In genomic region chr4:108300266-108300665, GRCm38 (mm10) we compare ENCODE assay signal across 8 mouse cellular contexts. TPM values are rescaled to one million over a fixed set of nuclear protein-coding genes. Genes with fewer than 3 reads are reported as not detected.
DNase-seq lines count a peak whose midpoint lies in the region; ATAC-seq and TF ChIP-seq lines count a peak whose summit lies in the region.

No protein-coding gene starts in this region.

- WGBS in kidney, adult 2 months: under 1% methylated on average over 14 of the region's 14 CpGs
- under 1% methylated on average over 14 of the region's 14 CpGs for WGBS in midbrain, postnatal 0 days

- H3K4me1 ChIP-seq in kidney, adult 2 months (ENCODE audit: control insufficient read depth, insufficient read depth, low read length): peaks cover 7% of the 10 kb centered on the region
- H3K4me1 ChIP-seq in MEL (ENCODE audit: control insufficient read depth in 1 of 2, insufficient read depth in 2 of 2, low read length in 2 of 2): peaks cover 5 to 14% of the 10 kb centered on the region in 2 experiments; a peak in 3 of 4 replicates
- H3K4me1 ChIP-seq in embryonic fibroblast, embryonic 13.5 days (ENCODE audit: control insufficient read depth, insufficient read depth, low read length): peaks cover 5% of the 10 kb centered on the region
- peaks cover 5% of the 10 kb centered on the region; the same call in 1 of the 2 replicates for H3K4me1 ChIP-seq in midbrain, postnatal 0 days (ENCODE audit: insufficient read depth, low read length)

- peak; percentile 9 for DNase-seq in kidney, adult 2 months
- no peak for DNase-seq in kidney, adult 9 months
- peak; percentile 59 for DNase-seq in MEL (ENCODE audit: low read depth, low spot score)
- peak; percentile 48 for DNase-seq in kidney, postnatal 10 days
- peak; percentile 12 for DNase-seq in midbrain, postnatal 0 days (ENCODE audit: low spot score)
- DNase-seq in yolk sac, embryonic 10.5 days (ENCODE audit: low spot score): no peak
- no peak for DNase-seq in layer of hippocampus, adult 9-10 months (ENCODE audit: low spot score)

- H3K27ac ChIP-seq in kidney, adult 2 months (ENCODE audit: insufficient read depth, low read depth, low read length): peak overlapping the region; percentile 67
- peak overlapping the region; percentile 66; the same call in 1 of the 2 replicates for H3K27ac ChIP-seq in MEL (ENCODE audit: control insufficient read depth, low read depth, low read length)
- peak overlapping the region; percentile 82 for H3K27ac ChIP-seq in embryonic fibroblast, embryonic 13.5 days (ENCODE audit: insufficient read depth, low read length)
- H3K27ac ChIP-seq in midbrain, postnatal 0 days (ENCODE audit: low read depth, low read length): peak overlapping the region; percentile 95

- TF ChIP-seq CTCF in kidney, adult 2 months (conservative IDR thresholded peaks at IDR 0.05; ENCODE audit: insufficient read depth, insufficient read length, low read depth, low read length): no peak
- no peak for TF ChIP-seq CTCF in MEL (IDR thresholded peaks at IDR 0.05 in 2 of 3, conservative IDR thresholded peaks at IDR 0.05 in 1 of 3; ENCODE audit: control insufficient read depth in 1 of 3, insufficient read depth in 1 of 3, low read depth in 2 of 3, low read length in 3 of 3, poor library complexity in 1 of 3, severe bottlenecking in 1 of 3)
- TF ChIP-seq CTCF in embryonic fibroblast, embryonic 13.5 days (IDR thresholded peaks at IDR 0.05; ENCODE audit: borderline replicate concordance, insufficient read depth, low read length): no peak
- TF ChIP-seq CTCF in midbrain, postnatal 0 days (IDR thresholded peaks at IDR 0.05): no peak

- ATAC-seq in midbrain, postnatal 0 days (ENCODE audit: low FRiP score): no peak

- H3K79me2 ChIP-seq in MEL (ENCODE audit: control insufficient read depth, insufficient read depth, low read length, poor library complexity): peaks cover 32% of the 10 kb centered on the region

- no peak for TF ChIP-seq EP300 in MEL (IDR thresholded peaks at IDR 0.05; ENCODE audit: low read depth in 1 of 2, low read length in 2 of 2)

- no peaks in the 10 kb centered on the region for H3K9me3 ChIP-seq in MEL (replicated peaks; ENCODE audit: insufficient read depth, low read length)
- no peaks in the 10 kb centered on the region for H3K9me3 ChIP-seq in midbrain, postnatal 0 days (ENCODE audit: low read length)

- no peaks in the 10 kb centered on the region for H3K27me3 ChIP-seq in kidney, adult 2 months (replicated peaks; ENCODE audit: control insufficient read depth, insufficient read depth, low read length)
- H3K27me3 ChIP-seq in MEL (ENCODE audit: control insufficient read depth in 1 of 2, insufficient read depth in 2 of 2, low read length in 2 of 2): no peaks in the 10 kb centered on the region
- H3K27me3 ChIP-seq in midbrain, postnatal 0 days (ENCODE audit: insufficient read depth, low read length): no peaks in the 10 kb centered on the region

- peak overlapping the region; percentile 94 for H3K9ac ChIP-seq in MEL (ENCODE audit: control insufficient read depth, low read depth, low read length, poor library complexity, severe bottlenecking)
- H3K9ac ChIP-seq in midbrain, postnatal 0 days (replicated peaks; ENCODE audit: low read length, poor library complexity, severe bottlenecking): peak overlapping the region; percentile 94

- TF ChIP-seq RAD21 in MEL (IDR thresholded peaks at IDR 0.05; ENCODE audit: low read depth, low read length): no peak

- H3K36me3 ChIP-seq in kidney, adult 2 months (ENCODE audit: control insufficient read depth, insufficient read depth, low read length): no peaks in the 10 kb centered on the region
- peaks cover 0 to 10% of the 10 kb centered on the region in 2 experiments; a peak in 2 of 4 replicates for H3K36me3 ChIP-seq in MEL (ENCODE audit: control insufficient read depth in 1 of 2, insufficient read depth in 2 of 2, low read length in 2 of 2)
- H3K36me3 ChIP-seq in midbrain, postnatal 0 days (ENCODE audit: insufficient read depth, low read length): no peaks in the 10 kb centered on the region

- H3K4me2 ChIP-seq in midbrain, postnatal 0 days (ENCODE audit: low read depth, low read length, poor library complexity, severe bottlenecking): peak overlapping the region; percentile 64

- TF ChIP-seq POLR2A in kidney, adult 2 months (IDR thresholded peaks at IDR 0.05; ENCODE audit: low read depth, low read length): no peak
- TF ChIP-seq POLR2A in MEL (IDR thresholded peaks at IDR 0.05; ENCODE audit: control insufficient read depth in 1 of 2, insufficient read depth in 1 of 2, low read depth in 1 of 2, low read length in 2 of 2, poor library complexity in 1 of 2): no peak
- TF ChIP-seq POLR2A in embryonic fibroblast, embryonic 13.5 days (IDR thresholded peaks at IDR 0.05; ENCODE audit: low read depth, low read length): no peak

- peak overlapping the region; percentile 60 for H3K4me3 ChIP-seq in kidney, adult 2 months (ENCODE audit: insufficient read depth, low read depth, low read length)
- H3K4me3 ChIP-seq in MEL (ENCODE audit: control insufficient read depth in 1 of 2, insufficient read depth in 1 of 2, low read depth in 2 of 2, low read length in 2 of 2): peak overlapping the region; percentile 83 to 97
- peak overlapping the region; percentile 89 for H3K4me3 ChIP-seq in embryonic fibroblast, embryonic 13.5 days (ENCODE audit: insufficient read depth, low read length)
- peak overlapping the region; percentile 92 for H3K4me3 ChIP-seq in midbrain, postnatal 0 days (ENCODE audit: low read depth, low read length)

TF ChIP-seq in MEL, 35 proteins besides CTCF, POLR2A, EP300 and RAD21:
- TF ChIP-seq SMC3 (IDR thresholded peaks at IDR 0.05; ENCODE audit: low read depth, low read length): no peak
- no peak for TF ChIP-seq MAX (IDR thresholded peaks at IDR 0.05; ENCODE audit: low read length)
- no peak for TF ChIP-seq TAL1 (IDR thresholded peaks at IDR 0.05; ENCODE audit: low read length)
- TF ChIP-seq ETS1 (IDR thresholded peaks at IDR 0.05; ENCODE audit: low read depth, low read length): no peak
- TF ChIP-seq SIN3A (IDR thresholded peaks at IDR 0.05; ENCODE audit: low read length): peak; percentile 32; the same call in 1 of the 2 replicates
- no peak for TF ChIP-seq CHD1 (IDR thresholded peaks at IDR 0.05; ENCODE audit: low read depth, low read length)
- TF ChIP-seq JUND (IDR thresholded peaks at IDR 0.05; ENCODE audit: low read depth, low read length): no peak

RNA-seq across cellular contexts. Expression of gene Zyg11b, which starts 0.6 kb away (rescaled TPM):
- polyA plus RNA-seq in kidney, adult 2 months (2012; rRNA removed): 8.7 and 9.5 TPM in 2 replicates
- total RNA-seq in MEL (2012; rRNA removed): 7.7 and 8.4 TPM in 2 replicates
- polyA plus RNA-seq in MEL (2012; ENCODE audit: insufficient read depth in 1 of 2, insufficient read length in 2 of 2, low read depth in 1 of 2, low replicate concordance in 2 of 2, missing spikeins in 1 of 2): 1 to 10 TPM in 1 of 2 experiments, not detected in 1; 9.2 TPM
- 31.8 and 40.7 TPM in 2 replicates for polyA plus RNA-seq in embryonic fibroblast, embryonic 13.5 days (2011; ENCODE audit: insufficient read length, low read depth, missing spikeins)
- total RNA-seq in midbrain, postnatal 0 days (2014; rRNA removed): 131 and 162 TPM in 2 replicates
- polyA plus RNA-seq in midbrain, postnatal 0 days (2015; fragmentation: Nextera tagmentation; extraction: Ambion mirVana): 22.3 and 26.0 TPM in 2 replicates

RNA-seq across cellular contexts. Expression of gene Coa7, which starts 27.7 kb away (rescaled TPM):
- 15.7 and 21.2 TPM in 2 replicates for polyA plus RNA-seq in kidney, adult 2 months (2012; rRNA removed)
- total RNA-seq in MEL (2012; rRNA removed): 19.8 and 23.5 TPM in 2 replicates
- polyA plus RNA-seq in MEL (2012; ENCODE audit: insufficient read depth in 1 of 2, insufficient read length in 2 of 2, low read depth in 1 of 2, low replicate concordance in 2 of 2, missing spikeins in 1 of 2): 10 to 100 TPM; 30.5 to 39.1 TPM
- 19.5 and 24.2 TPM in 2 replicates for polyA plus RNA-seq in embryonic fibroblast, embryonic 13.5 days (2011; ENCODE audit: insufficient read length, low read depth, missing spikeins)
- total RNA-seq in midbrain, postnatal 0 days (2014; rRNA removed): 16.8 and 59.5 TPM in 2 replicates
- 59.6 and 63.2 TPM in 2 replicates for polyA plus RNA-seq in midbrain, postnatal 0 days (2015; fragmentation: Nextera tagmentation; extraction: Ambion mirVana)

Comparison
In these comparisons a context has a peak if more than half of its experiments do, and no peak if none do; other contexts are left out.
1. DNase-seq: peak in kidney, adult 2 months (single experiment), MEL (single experiment), kidney, postnatal 10 days (single experiment) and midbrain, postnatal 0 days (single experiment); none in kidney, adult 9 months (single experiment), yolk sac, embryonic 10.5 days (single experiment) and layer of hippocampus, adult 9-10 months (single experiment).
2. Peak in every context shown above with its lines, with median percentiles within 50 percentile points of each other: H3K27ac ChIP-seq and H3K4me3 ChIP-seq.